Mouse (Mus musculus) heart, embryonic 15.5 days (tissue): ENCODE measurements at regions not wholly inside any gene's neighbourhood (a gene's known extent, or its start where the extent isn't known, plus 50 kb on each side); places are given as distances from the start of the nearest gene placed in this dataset.

Source experiments
- ATAC-seq: fragments of 200-750 bp; cut with Nextera tagmentation; replicated peaks from 2 replicates; pipeline ENCODE4 v1.8.0; 2017; ENCODE audit warnings: low read depth, moderate TSS enrichment; ENCODE audit not compliant: insufficient number of reproducible peaks, insufficient read depth, low FRiP score
- H3K27ac ChIP-seq: fragments of 300-500 bp; sonication (generic); 2 replicates; pipeline ENCODE4 v1.5.1; 2015; ENCODE audit warnings: mild to moderate bottlenecking, inconsistent platforms
- H3K27me3 ChIP-seq: fragments of 300-500 bp; sonication (generic); 2 replicates; pipeline ENCODE4 v1.6.1; 2015; ENCODE audit warnings: inconsistent platforms
- H3K36me3 ChIP-seq: fragments of 300-500 bp; sonication (generic); 2 replicates; pipeline ENCODE4 v1.6.1; 2015; ENCODE audit warnings: mild to moderate bottlenecking, inconsistent platforms
- H3K4me1 ChIP-seq: fragments of 300-500 bp; sonication (generic); replicated peaks from 2 replicates; pipeline ENCODE4 v1.6.1; 2015; ENCODE audit warnings: inconsistent platforms
- H3K4me2 ChIP-seq: fragments of 300-500 bp; sonication (generic); 2 replicates; pipeline ENCODE4 v1.6.1; 2015; ENCODE audit warnings: inconsistent platforms, mild to moderate bottlenecking, moderate library complexity
- H3K4me3 ChIP-seq: fragments of 300-500 bp; sonication (generic); 2 replicates; pipeline ENCODE4 v1.5.1; 2015; ENCODE audit warnings: mild to moderate bottlenecking, inconsistent platforms
- H3K9ac ChIP-seq: fragments of 300-500 bp; sonication (generic); 2 replicates; pipeline ENCODE4 v1.6.1; 2015; ENCODE audit warnings: mild to moderate bottlenecking, inconsistent platforms
- H3K9me3 ChIP-seq: fragments of 300-500 bp; sonication (generic); replicated peaks from 2 replicates; pipeline ENCODE4 v1.6.1; 2016; ENCODE audit warnings: inconsistent platforms
- WGBS: fragments of 180-500 bp; shearing (Covaris S2); methylation state at CpG from one replicate; pipeline ENCODE4 v1.1.7; 2015; ENCODE audit warnings: mixed read lengths; 5-methylcytosine and 5-hydroxymethylcytosine counted together

GRCm38 (mm10) chr14:48580396-48580795 is 93.2 kb downstream of the Otx2 start:
- no peaks in the 10 kb centered on the region for H3K9me3 ChIP-seq
- no peaks in the 10 kb centered on the region for H3K27me3 ChIP-seq
- H3K36me3 ChIP-seq = no peaks in the 10 kb centered on the region
- WGBS = 38% methylated on average over 9 of the region's 9 CpGs
- H3K4me3 ChIP-seq = no peak overlapping the region
- H3K4me1 ChIP-seq = no peaks in the 10 kb centered on the region
- H3K4me2 ChIP-seq = no peak overlapping the region
- no peak for ATAC-seq
- H3K9ac ChIP-seq = no peak overlapping the region
- no peak overlapping the region for H3K27ac ChIP-seq

- no peak for ATAC-seq
- Histone ChIP-seq H3K27me3 (no peaks in the 10 kb centered on the region), H3K4me2 (no peak overlapping the region), H3K4me3 (no peak overlapping the region), H3K36me3 (no peaks in the 10 kb centered on the region), H3K9ac (no peak overlapping the region), H3K9me3 (no peaks in the 10 kb centered on the region), H3K4me1 (no peaks in the 10 kb centered on the region), H3K27ac (no peak overlapping the region)
- 83% methylated on average over 5 of the region's 5 CpGs for WGBS
Observed at GRCm38 (mm10) chr14:48579985-48580384, 93.6 kb downstream of the Otx2 start.
